Mouse (Mus musculus) megakaryocyte, adult 5-6 weeks (primary cell): ENCODE data around the gene D930007J09Rik. TPM values are rescaled to one million over a fixed set of nuclear protein-coding genes. Genes with fewer than 3 reads are reported as not detected.

Experiments
- ATAC-seq: 2 replicates; pipeline ENCODE4 v1.8.0; 2016; ENCODE audit warnings: mild to moderate bottlenecking, inconsistent platforms; ENCODE audit not compliant: poor library complexity, severe bottlenecking
- total RNA-seq, 2 experiments: library from RNA; stranded (forward) in 1 of 2; stranded (reverse) in 1 of 2; fragments of 153-499, 151-499 nt in 1 of 2; fragments of 221-1000, 200-1000 nt in 1 of 2; gene quantifications; 2 replicates each; pipeline versions ENCODE4 v1.2.3 to v1.2.4; 2015 to 2017

Gene D930007J09Rik
- total RNA-seq, 2 experiments from 2014 or later, result not detected

DNA sequence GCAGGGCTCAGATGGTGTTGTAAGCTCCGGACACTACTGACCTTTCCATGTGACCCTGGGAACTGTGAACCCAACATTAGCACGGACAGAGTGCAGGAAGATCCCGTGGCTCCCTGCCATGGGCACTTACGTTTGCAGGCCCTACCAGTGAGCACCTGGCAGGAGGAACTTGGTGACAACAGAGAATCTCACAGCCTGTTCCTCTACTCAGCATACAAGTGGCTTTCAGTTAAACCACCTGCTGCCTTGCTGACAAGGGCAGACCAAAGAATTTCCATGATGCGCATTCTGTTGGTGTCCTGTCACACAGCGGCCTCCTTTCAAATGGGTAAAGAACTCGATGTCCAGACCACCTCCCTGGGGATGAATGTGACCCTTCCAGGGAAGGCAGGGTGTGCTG lies 38.2 kb downstream of the D930007J09Rik start:
- no peak for ATAC-seq

DNA sequence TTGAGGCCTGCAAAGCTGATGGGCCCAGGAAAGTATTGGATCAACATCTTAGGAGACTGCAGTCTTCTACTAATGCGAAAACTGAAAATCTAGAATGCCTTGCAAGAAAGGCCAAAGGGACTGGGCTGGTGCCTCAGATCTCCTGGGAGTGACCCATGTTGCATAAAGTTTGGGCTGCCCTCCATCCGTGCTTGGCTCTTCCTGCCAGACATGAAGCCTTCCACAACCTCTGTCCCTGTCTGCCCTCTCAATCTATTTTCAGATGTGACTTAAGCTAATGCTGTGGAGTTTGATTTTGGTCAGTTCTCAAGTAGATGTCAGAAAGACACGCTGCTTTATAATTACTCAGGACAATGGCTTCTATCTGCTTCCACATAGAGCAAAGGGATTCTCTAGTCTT lies 39.5 kb downstream of the D930007J09Rik start:
- no peak for ATAC-seq

DNA sequence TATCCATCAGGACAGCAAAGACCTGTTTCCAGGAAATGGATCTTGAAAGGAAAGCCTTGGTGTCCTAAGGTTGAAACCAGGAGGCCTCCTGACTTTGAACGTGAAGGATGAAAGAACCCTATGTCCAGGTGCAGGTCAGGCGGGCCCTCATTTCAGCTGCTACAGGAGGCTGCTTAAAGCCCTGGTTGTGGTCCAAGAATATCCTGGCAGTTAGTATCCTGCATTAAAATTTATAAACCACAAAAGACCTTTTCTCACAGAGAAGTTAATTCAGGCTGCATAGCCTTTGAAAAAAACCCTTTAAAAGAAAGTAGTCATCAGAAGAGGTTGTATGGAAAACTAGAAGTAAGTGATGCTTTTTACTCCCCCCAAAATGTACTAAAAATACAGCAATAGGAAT lies 41.9 kb downstream of the D930007J09Rik start:
- no peak for ATAC-seq

DNA sequence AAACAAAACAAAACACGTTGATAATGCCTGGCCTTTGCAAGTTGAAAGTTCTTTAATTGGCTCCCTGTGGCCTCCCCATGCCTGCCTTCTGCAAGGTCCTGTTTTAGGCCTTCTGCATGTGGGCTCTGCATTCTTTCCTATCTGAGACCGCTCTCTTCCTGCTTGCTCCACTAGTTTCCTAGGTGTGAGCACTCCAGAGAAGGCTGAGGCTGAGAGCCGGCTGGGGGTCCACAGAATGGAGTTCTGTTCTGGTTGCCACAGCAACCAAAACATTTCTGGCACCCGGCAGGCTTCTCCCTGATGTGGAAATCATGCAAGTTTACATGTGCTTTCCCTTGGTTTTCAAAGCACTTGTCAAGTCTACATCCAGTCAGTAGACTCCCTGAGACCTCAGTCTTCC lies 43.6 kb downstream of the D930007J09Rik start:
- ATAC-seq, result no peak

Other genes with a start within 250 kb of the D930007J09Rik start
- not detected in 2 replicates for gene Mylk4, start 18.9 kb downstream of the D930007J09Rik start, total RNA-seq (2015)
- not detected in 2 replicates for gene Mylk4, start 18.9 kb downstream of the D930007J09Rik start, total RNA-seq (2017)
- 8.8 and 11.8 TPM in 2 replicates for gene Wrnip1, start 811 bp downstream of the D930007J09Rik start, total RNA-seq (2015)
- gene Wrnip1, start 811 bp downstream of the D930007J09Rik start, total RNA-seq (2017), result 22.6 and 27.5 TPM in 2 replicates
- gene Serpinb1a, start 48.3 kb upstream of the D930007J09Rik start, total RNA-seq (2015), result 147 and 163 TPM in 2 replicates
- 189 and 208 TPM in 2 replicates for gene Serpinb1a, start 48.3 kb upstream of the D930007J09Rik start, total RNA-seq (2017)
- not detected in 2 replicates for gene Serpinb1c, start 95.4 kb upstream of the D930007J09Rik start, total RNA-seq (2015)
- not detected in 2 replicates for gene Serpinb1c, start 95.4 kb upstream of the D930007J09Rik start, total RNA-seq (2017)
- 1.6 and 1.7 TPM in 2 replicates for gene Serpinb6b, start 162.4 kb upstream of the D930007J09Rik start, total RNA-seq (2015)
- gene Serpinb6b, start 162.4 kb upstream of the D930007J09Rik start, total RNA-seq (2017), result 1.9 and 7.2 TPM in 2 replicates
- 2.7 and 4.2 TPM in 2 replicates for gene Serpinb9, start 200.4 kb upstream of the D930007J09Rik start, total RNA-seq (2015)
- 1.9 TPM in 2 replicates for gene Serpinb9, start 200.4 kb upstream of the D930007J09Rik start, total RNA-seq (2017)
- gene Serpinb9b, start 224.6 kb upstream of the D930007J09Rik start, total RNA-seq (2015), result 0.27 TPM in 1 of 2 replicates, not detected in the other
- gene Serpinb9b, start 224.6 kb upstream of the D930007J09Rik start, total RNA-seq (2017), result not detected in 2 replicates